Mouse (Mus musculus) right cerebral cortex, adult 2 months (tissue): ENCODE data around the gene Mettl21a.
"Not testable (repeated sequence)": the region's sequence is repeated elsewhere in the genome, so short reads cannot be mapped to it uniquely, and the experiment has no call there.

Source experiments
- DNase-seq, 2 experiments: peaks; one replicate each; pipeline ENCODE4 v3.0.0; 2021 to 2022; ENCODE audit warnings: low spot score in 2 of 2

Gene Mettl21a

DNA sequence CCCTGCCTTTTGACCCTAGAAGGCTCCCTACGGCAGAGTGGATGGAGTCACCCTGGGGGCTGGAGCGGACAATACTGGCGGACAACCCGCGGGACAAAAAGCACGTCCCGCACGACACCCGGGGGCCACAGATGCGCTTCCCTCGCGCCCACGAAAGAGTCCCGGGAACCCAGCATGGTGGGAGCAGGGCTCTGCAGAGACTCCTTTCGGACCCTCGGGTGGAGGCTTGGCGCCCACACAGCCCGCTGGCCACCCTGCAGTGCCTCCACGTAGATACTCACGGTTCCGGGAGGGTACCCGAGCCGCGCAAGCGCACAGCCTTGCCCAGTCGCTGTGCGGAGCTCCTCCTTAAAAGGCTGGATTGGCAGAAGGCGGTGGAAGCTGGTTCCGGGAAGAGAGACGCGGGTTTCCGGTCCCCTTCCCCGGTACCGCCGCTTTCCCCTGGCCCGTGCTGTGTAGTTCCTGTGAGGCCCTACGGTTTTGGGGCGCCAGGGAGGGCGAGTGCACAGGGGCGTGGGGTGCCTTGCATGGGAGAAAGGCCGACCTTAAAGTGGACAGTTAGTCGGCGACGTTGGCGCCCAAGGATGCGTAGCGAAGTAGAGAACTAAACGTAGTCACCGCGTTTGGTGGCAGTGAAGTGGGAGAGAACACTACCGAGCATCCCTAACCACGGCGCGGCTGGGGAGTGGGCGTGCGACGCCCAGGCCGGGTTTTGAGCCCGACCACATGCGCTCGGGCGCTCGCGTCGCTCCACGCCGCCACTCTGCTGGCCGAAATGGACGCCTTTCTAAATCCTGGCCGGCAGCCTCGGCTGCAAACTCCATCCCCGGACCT, at the start of gene Mettl21a:
Gene Mettl21a (minus strand): TSS at position 362 of the 834 bp plus-strand sequence.
- peak; percentile 93 to 94 for DNase-seq

- DNase-seq, result no peak
Observed at GRCm38 (mm10) chr1:64658876-64659275, 41.8 kb upstream of the Mettl21a start.

DNA sequence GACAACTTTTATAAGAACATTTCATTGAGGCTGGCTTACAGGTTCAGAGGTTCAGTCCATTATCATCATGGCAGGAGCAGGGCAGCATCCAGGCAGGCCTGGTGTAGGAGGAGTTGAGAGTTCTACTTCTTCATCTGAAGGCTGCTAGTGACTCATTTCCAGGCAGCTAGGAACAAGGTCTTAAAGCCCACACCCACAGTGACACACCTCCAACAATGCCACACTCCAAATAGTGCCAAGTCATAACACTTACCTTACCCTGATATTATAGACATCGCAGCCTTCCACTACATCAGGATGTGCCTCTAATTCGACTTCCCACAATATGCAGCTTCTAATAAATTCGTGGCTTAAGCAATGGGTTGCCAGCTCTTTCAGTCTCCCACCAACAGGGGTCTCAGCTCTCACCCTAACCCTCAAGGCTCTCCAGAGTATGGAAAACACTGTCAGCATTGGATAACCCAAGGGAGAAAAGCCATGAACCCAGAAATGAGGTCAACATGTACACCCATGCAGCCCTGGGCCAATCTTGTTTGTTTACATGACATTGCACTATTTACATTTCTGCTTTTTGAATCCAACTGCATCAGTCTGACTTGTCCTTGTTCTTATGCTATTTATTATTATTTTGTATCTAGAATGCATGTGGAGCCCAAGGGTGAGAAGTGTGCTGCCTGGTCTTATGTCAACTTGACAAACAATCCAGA, 39.5 kb upstream of the Mettl21a start:
- DNase-seq, result no peak

GRCm38 (mm10) chr1:64655415-64655814, 38.4 kb upstream of the Mettl21a start:
- no peak for DNase-seq

DNA sequence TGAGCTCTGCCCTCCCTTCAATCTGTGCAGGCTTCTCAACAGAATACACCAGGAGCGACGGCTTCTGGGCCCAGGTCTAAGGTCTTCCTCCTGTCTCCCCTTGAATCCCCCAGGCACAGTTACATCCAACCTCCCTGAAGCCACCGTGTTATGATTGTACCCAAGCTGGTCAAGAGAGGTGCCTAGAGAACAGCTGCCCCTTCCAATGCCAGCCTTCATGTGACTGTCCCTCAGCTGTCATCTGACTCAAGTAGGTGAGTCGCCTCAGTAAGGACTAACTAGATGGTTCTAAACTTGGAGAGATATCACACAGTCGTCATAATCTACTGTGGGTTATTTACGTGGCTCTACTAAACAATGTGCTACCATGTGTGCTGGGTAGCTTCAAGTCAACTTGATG, 36.7 kb upstream of the Mettl21a start:
- DNase-seq, result no peak

GRCm38 (mm10) chr1:64649362-64650124, 32.5 kb upstream of the Mettl21a start:
- DNase-seq, result no peak

GRCm38 (mm10) chr1:64644513-64644912, 27.5 kb upstream of the Mettl21a start:
- DNase-seq, result no peak

- DNase-seq, result not testable (repeated sequence)
Observed at GRCm38 (mm10) chr1:64642541-64642940, 25.5 kb upstream of the Mettl21a start.

DNA sequence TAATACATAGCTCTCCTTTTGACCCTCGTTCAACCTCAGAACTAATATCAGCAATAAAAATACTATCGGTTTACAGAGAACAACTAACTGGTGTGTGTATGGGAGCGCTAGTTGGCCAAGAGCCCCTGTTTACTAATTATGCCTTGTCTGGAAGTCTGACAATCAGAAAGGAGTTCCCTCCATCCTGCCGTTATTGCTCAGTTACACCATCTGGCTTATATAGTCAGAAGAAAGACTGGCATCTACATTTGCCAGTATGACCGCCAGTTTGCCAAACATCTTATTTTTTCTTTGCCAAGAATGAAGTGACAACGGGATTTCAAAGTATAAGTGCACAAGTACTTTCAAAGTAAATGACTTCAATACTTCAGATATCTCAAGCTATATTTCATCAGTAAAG, 24.0 kb upstream of the Mettl21a start:
- no peak for DNase-seq

GRCm38 (mm10) chr1:64639279-64639678, 22.2 kb upstream of the Mettl21a start:
- DNase-seq, result no peak

GRCm38 (mm10) chr1:64635624-64636023, 18.6 kb upstream of the Mettl21a start:
- no peak for DNase-seq

- DNase-seq, result peak; percentile 44 to 62
Observed at GRCm38 (mm10) chr1:64633237-64633636, 16.2 kb upstream of the Mettl21a start.

DNA sequence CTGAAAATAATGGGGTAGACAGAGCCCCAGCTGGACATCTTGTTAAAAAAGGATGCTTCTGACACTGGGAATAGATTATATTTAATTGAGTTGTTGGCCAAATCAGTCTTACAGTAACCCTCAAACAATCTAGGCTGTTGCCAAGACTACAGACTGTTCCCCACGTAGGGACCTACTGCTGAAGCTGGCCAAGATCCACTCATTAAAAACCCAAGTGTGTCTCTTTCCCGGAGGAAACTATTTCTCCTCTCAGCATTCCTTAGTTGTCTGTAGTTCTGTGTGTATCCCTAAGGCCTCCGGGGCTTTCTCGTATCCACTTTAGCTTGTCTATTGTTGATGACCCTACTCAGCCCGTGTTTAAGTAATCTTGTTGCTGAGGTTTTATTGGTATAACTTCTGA, 14.5 kb upstream of the Mettl21a start:
- no peak for DNase-seq

- DNase-seq, result no peak
Observed at GRCm38 (mm10) chr1:64625214-64625613, 8.2 kb upstream of the Mettl21a start.

DNA sequence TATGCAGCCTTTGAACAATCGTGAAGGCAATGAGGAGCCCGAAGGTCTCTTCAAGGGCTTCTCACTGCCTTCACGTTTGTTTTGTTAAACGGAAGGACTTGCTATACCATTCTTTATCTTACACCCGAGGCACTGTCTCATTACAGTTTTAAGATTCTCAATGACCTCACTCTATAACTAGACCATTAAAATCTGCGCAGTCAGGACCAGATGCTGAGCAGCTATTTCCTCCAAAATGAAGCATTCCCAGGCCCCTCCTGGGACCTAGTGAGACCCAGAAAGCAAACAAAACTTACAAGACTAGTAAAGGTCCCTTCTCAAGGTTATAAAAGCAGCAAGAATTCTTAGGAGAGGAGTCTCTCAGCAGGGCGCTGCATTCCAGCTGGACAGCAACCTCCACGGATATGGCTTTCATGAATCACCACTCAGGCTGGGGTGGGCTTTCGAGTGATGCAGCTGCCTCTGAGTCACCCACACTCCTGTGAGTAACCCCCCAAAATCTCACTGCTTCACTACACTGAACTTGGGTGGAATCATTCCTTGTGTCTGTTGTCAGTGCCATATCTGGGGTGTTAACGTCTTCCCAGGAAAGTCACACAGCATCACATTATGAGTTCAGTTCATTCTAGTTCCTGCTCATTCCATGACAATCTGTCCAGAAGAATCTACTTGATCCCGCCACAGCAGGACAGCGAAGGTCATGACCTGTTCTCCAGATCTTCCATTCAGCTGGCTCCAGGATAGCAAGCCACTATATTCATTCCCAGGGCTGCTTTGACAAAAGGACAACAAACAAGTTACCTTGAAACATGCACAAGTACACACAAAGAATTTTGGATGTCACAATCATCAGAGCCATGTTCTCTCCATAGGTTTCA, 6.8 kb upstream of the Mettl21a start:
- DNase-seq, result no peak

GRCm38 (mm10) chr1:64621116-64621515, 4.1 kb upstream of the Mettl21a start:
- no peak for DNase-seq

DNA sequence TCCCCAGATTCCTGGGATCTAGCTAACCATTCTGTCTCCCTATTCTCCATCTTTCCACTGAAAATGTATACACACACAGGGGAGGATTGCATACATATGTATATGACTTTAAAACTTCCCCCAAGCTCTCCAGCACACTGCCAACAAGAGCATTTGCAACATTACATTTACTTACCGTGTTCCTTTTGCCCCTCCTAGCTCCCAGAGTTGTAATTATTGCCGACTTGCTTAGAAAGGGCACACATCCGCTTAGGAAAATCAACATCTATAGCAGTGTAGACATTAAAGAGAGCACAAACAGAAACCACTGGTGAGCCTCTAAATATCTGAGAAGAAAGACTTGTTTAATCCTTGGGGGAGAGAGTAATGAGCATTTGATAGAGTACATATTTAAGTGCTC, 1.2 kb upstream of the Mettl21a start:
- DNase-seq, result no peak

DNA sequence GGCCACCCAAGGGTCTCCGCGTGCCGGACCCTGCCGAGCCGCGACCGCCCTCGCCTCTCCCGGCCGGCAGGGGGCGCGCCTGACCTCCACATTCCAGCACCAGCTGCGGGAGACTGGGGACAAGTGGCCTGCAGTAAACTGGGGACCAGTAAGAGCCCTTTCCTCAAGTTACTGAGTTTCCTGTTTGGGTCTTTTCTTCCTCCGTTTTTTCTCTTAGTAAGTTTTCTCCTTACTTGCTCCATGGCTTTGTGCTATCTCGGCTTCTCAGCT, 608 bp upstream of the Mettl21a start:
- peak; percentile 85 to 88 for DNase-seq

- DNase-seq, result no peak
Observed at GRCm38 (mm10) chr1:64616531-64616880, 536 bp downstream of the Mettl21a start.

DNA sequence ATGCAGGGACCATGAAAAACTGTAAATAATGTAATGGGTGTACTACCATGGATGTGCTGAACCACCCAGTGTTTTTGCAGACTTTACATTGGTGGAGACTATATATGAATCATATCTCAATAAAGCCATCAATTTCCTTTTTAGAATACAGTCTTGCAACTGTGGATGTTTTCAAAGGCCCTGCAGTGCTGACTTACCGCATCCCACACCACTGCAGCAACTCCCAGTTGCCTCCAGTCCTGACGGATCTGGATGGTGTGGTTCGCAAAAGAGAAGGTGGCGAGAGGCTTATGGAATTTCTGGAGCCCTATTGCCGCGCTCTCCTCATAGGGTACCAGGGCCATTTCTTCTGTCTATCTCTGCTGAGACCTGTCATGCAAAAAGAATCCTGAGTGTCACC, 966 bp downstream of the Mettl21a start:
- no peak for DNase-seq

DNA sequence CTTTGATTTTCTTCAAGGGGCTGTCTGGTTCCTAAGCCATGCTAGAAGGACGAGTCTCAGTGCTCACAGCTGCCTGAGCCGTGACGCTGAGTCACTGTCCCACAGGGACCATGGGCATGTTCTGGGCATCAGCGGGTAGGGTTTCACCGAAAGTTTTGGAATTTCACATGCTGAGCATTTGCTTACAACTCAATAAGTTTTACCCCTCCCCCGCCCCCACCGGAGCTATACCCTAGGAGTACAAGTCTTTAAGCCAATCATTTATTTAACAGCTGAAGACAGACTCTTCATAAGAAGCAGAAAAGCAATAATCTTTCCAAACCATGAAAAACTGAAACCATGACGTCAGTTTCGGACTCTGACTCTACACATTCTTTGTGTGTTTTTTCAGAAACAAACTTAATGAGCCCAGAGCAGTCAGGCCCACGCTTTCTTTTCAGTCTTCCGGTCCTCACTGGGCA, 1.5 kb downstream of the Mettl21a start:
- DNase-seq, result no peak
